Mouse (Mus musculus): ENCODE results near the gene Gtsf1. TPM values are rescaled to one million over a fixed set of nuclear protein-coding genes. Genes with fewer than 3 reads are reported as not detected.

The Gtsf1 gene
- polyA plus RNA-seq, 1 experiment, result 0.33 TPM

GRCm38 (mm10) chr15:103401361-103401760, 28.9 kb downstream of the Gtsf1 start:
- TF ChIP-seq MYOD1 (IDR thresholded peaks at IDR 0.05; ENCODE audit: control insufficient read depth, insufficient read length, low read depth), result no peak
- TF ChIP-seq USF1 (IDR thresholded peaks at IDR 0.05; ENCODE audit: low read depth), result no peak
- no peak for TF ChIP-seq CEBPB (IDR thresholded peaks at IDR 0.05; ENCODE audit: low read depth)
- no peak for TF ChIP-seq CTCF (IDR thresholded peaks at IDR 0.05; ENCODE audit: control insufficient read depth, insufficient read depth, insufficient read length)
- TF ChIP-seq MYOG (IDR thresholded peaks at IDR 0.05; ENCODE audit: control insufficient read depth, extremely low read depth, insufficient read length), result no peak
- TF ChIP-seq FOSL1 (IDR thresholded peaks at IDR 0.05; ENCODE audit: insufficient read depth, low read length, poor library complexity, severe bottlenecking), result no peak
- no peak for TF ChIP-seq MAX (IDR thresholded peaks at IDR 0.05)
- Histone ChIP-seq H3K27me3 (ENCODE audit: control insufficient read depth, insufficient read depth, insufficient read length) (no peaks in the 10 kb centered on the region), H3K79me3 (ENCODE audit: low read depth) (no peaks in the 10 kb centered on the region), H3K36me3 (ENCODE audit: control insufficient read depth, insufficient read depth) (no peaks in the 10 kb centered on the region), H3K4me3 (ENCODE audit: insufficient read depth, poor library complexity, severe bottlenecking) (no peak overlapping the region), H3ac (ENCODE audit: control insufficient read depth, insufficient read length, low read depth) (no peak overlapping the region), H3K79me2 (ENCODE audit: control insufficient read depth, insufficient read depth) (no peaks in the 10 kb centered on the region)

GRCm38 (mm10) chr15:103393577-103393976, 36.7 kb downstream of the Gtsf1 start:
- TF ChIP-seq MYOG (IDR thresholded peaks at IDR 0.05; ENCODE audit: control insufficient read depth, extremely low read depth, insufficient read length) (no peak), FOSL1 (IDR thresholded peaks at IDR 0.05; ENCODE audit: insufficient read depth, low read length, poor library complexity, severe bottlenecking) (peak; percentile 12), USF1 (IDR thresholded peaks at IDR 0.05; ENCODE audit: low read depth) (peak; percentile 54), CEBPB (IDR thresholded peaks at IDR 0.05; ENCODE audit: low read depth) (no peak)

GRCm38 (mm10) chr15:103388556-103389145, 41.6 kb downstream of the Gtsf1 start:
- Histone ChIP-seq H3ac (ENCODE audit: control insufficient read depth, insufficient read length, low read depth) (no peak overlapping the region), H3K36me3 (ENCODE audit: control insufficient read depth, insufficient read depth) (no peaks in the 10 kb centered on the region)

More at GRCm38 (mm10) chr15:103393577-103393976, 36.7 kb downstream of the Gtsf1 start:
- no peak overlapping the region for H3ac ChIP-seq (ENCODE audit: control insufficient read depth, insufficient read length, low read depth)
- H3K79me3 ChIP-seq (ENCODE audit: low read depth), result no peaks in the 10 kb centered on the region
- no peaks in the 10 kb centered on the region for H3K79me2 ChIP-seq (ENCODE audit: control insufficient read depth, insufficient read depth)
- no peaks in the 10 kb centered on the region for H3K27me3 ChIP-seq (ENCODE audit: control insufficient read depth, insufficient read depth, insufficient read length)
- no peaks in the 10 kb centered on the region for H3K36me3 ChIP-seq (ENCODE audit: control insufficient read depth, insufficient read depth)
- H3K4me3 ChIP-seq (ENCODE audit: insufficient read depth, poor library complexity, severe bottlenecking), result no peak overlapping the region

GRCm38 (mm10) chr15:103383771-103384488, 46.3 kb downstream of the Gtsf1 start:
- H3K27me3 ChIP-seq (ENCODE audit: control insufficient read depth, insufficient read depth, insufficient read length), result no peaks in the 10 kb centered on the region
- H3K36me3 ChIP-seq (ENCODE audit: control insufficient read depth, insufficient read depth), result no peaks in the 10 kb centered on the region
- no peak for TF ChIP-seq MAX (IDR thresholded peaks at IDR 0.05)
- no peak for TF ChIP-seq FOSL1 (IDR thresholded peaks at IDR 0.05; ENCODE audit: insufficient read depth, low read length, poor library complexity, severe bottlenecking)
- TF ChIP-seq MYOD1 (IDR thresholded peaks at IDR 0.05; ENCODE audit: control insufficient read depth, insufficient read length, low read depth), result no peak
- TF ChIP-seq CTCF (IDR thresholded peaks at IDR 0.05; ENCODE audit: control insufficient read depth, insufficient read depth, insufficient read length), result no peak
- no peak for TF ChIP-seq MYOG (IDR thresholded peaks at IDR 0.05; ENCODE audit: control insufficient read depth, extremely low read depth, insufficient read length)
- no peak for TF ChIP-seq CEBPB (IDR thresholded peaks at IDR 0.05; ENCODE audit: low read depth)
- TF ChIP-seq USF1 (IDR thresholded peaks at IDR 0.05; ENCODE audit: low read depth), result no peak
- no peak overlapping the region for H3K4me3 ChIP-seq (ENCODE audit: insufficient read depth, poor library complexity, severe bottlenecking)
- no peaks in the 10 kb centered on the region for H3K79me2 ChIP-seq (ENCODE audit: control insufficient read depth, insufficient read depth)
- no peaks in the 10 kb centered on the region for H3K79me3 ChIP-seq (ENCODE audit: low read depth)
- H3ac ChIP-seq (ENCODE audit: control insufficient read depth, insufficient read length, low read depth), result no peak overlapping the region

More at GRCm38 (mm10) chr15:103388556-103389145, 41.6 kb downstream of the Gtsf1 start:
- H3K79me3 ChIP-seq (ENCODE audit: low read depth), result no peaks in the 10 kb centered on the region
- no peaks in the 10 kb centered on the region for H3K79me2 ChIP-seq (ENCODE audit: control insufficient read depth, insufficient read depth)
- peak; percentile 60 for TF ChIP-seq CTCF (IDR thresholded peaks at IDR 0.05; ENCODE audit: control insufficient read depth, insufficient read depth, insufficient read length)
- no peak for TF ChIP-seq MYOD1 (IDR thresholded peaks at IDR 0.05; ENCODE audit: control insufficient read depth, insufficient read length, low read depth)
- TF ChIP-seq MAX (IDR thresholded peaks at IDR 0.05), result peak; percentile 44
- no peak overlapping the region for H3K4me3 ChIP-seq (ENCODE audit: insufficient read depth, poor library complexity, severe bottlenecking)
- no peaks in the 10 kb centered on the region for H3K27me3 ChIP-seq (ENCODE audit: control insufficient read depth, insufficient read depth, insufficient read length)

- Histone ChIP-seq H3K36me3 (ENCODE audit: control insufficient read depth, insufficient read depth) (no peaks in the 10 kb centered on the region), H3K27me3 (ENCODE audit: control insufficient read depth, insufficient read depth, insufficient read length) (no peaks in the 10 kb centered on the region), H3ac (ENCODE audit: control insufficient read depth, insufficient read length, low read depth) (no peak overlapping the region), H3K79me2 (ENCODE audit: control insufficient read depth, insufficient read depth) (no peaks in the 10 kb centered on the region), H3K4me3 (ENCODE audit: insufficient read depth, poor library complexity, severe bottlenecking) (no peak overlapping the region), H3K79me3 (ENCODE audit: low read depth) (no peaks in the 10 kb centered on the region)
- TF ChIP-seq MYOD1 (IDR thresholded peaks at IDR 0.05; ENCODE audit: control insufficient read depth, insufficient read length, low read depth) (no peak), CEBPB (IDR thresholded peaks at IDR 0.05; ENCODE audit: low read depth) (no peak), FOSL1 (IDR thresholded peaks at IDR 0.05; ENCODE audit: insufficient read depth, low read length, poor library complexity, severe bottlenecking) (no peak), CTCF (IDR thresholded peaks at IDR 0.05; ENCODE audit: control insufficient read depth, insufficient read depth, insufficient read length) (no peak), MYOG (IDR thresholded peaks at IDR 0.05; ENCODE audit: control insufficient read depth, extremely low read depth, insufficient read length) (no peak), USF1 (IDR thresholded peaks at IDR 0.05; ENCODE audit: low read depth) (no peak), MAX (IDR thresholded peaks at IDR 0.05) (no peak)
Measured at GRCm38 (mm10) chr15:103382795-103383406, 47.4 kb downstream of the Gtsf1 start.
